Mouse (Mus musculus) spleen, postnatal 10 days (tissue): ENCODE measurements around the gene Olfr352.

ENCODE experiments used
- DNase-seq, 2 experiments: peaks; one replicate each; pipeline ENCODE4 v3.0.0; 2021 to 2022; ENCODE audit warnings: low spot score in 2 of 2

Gene Olfr352

GRCm38 (mm10) chr2:36868160-36868559 lies at the start of gene Olfr352:
Gene Olfr352 (plus strand): TSS chr2:36868460.
- no peak for DNase-seq

- no peak for DNase-seq
Observed at GRCm38 (mm10) chr2:36846010-36846409, 22.2 kb upstream of the Olfr352 start, which contains the start of gene Olfr350. Gene Olfr350 (plus strand): TSS chr2:36846310.

- no peak for DNase-seq
Observed at GRCm38 (mm10) chr2:36862560-36862959, 5.7 kb upstream of the Olfr352 start, which contains the start of gene Olfr351. Gene Olfr351 (minus strand): TSS chr2:36862660.

GRCm38 (mm10) chr2:36892836-36893235 lies 24.6 kb downstream of the Olfr352 start, which contains the start of gene Olfr353:
Gene Olfr353 (minus strand): TSS chr2:36892936.
- DNase-seq, result no peak

GRCm38 (mm10) chr2:36897114-36897513 lies 28.9 kb downstream of the Olfr352 start:
- no peak for DNase-seq

GRCm38 (mm10) chr2:36905380-36905779 lies 37.1 kb downstream of the Olfr352 start, which contains the start of gene Olfr354:
Gene Olfr354 (plus strand): TSS chr2:36905680.
- no peak for DNase-seq
